Mouse (Mus musculus) neural tube, embryonic 11.5 days (tissue): ENCODE results near the gene Otogl. TPM values are rescaled to one million over a fixed set of nuclear protein-coding genes. Genes with fewer than 3 reads are reported as not detected.

ENCODE experiments used
- ATAC-seq: fragments of 200-750 bp; cut with Nextera tagmentation; 2 replicates; pipeline ENCODE4 v1.8.0; 2017; ENCODE audit warnings: moderate number of reproducible peaks, mild to moderate bottlenecking, moderate TSS enrichment, moderate library complexity; ENCODE audit not compliant: insufficient read depth, low FRiP score, low TSS enrichment
- DNase-seq: peaks from one replicate; pipeline ENCODE4 v3.0.0-alpha.2; 2015; ENCODE audit warnings: low spot score
- H3K27ac ChIP-seq: fragments of 300-500 bp; sonication (generic); 2 replicates; pipeline ENCODE4 v1.5.1; 2014; ENCODE audit warnings: low read depth, mild to moderate bottlenecking, low read length
- H3K27me3 ChIP-seq: fragments of 300-500 bp; sonication (generic); 2 replicates; pipeline ENCODE4 v1.6.1; 2014; ENCODE audit warnings: mild to moderate bottlenecking, low read length, mixed read lengths; ENCODE audit not compliant: control insufficient read depth, insufficient read depth
- H3K36me3 ChIP-seq: fragments of 300-500 bp; sonication (generic); 2 replicates; pipeline ENCODE4 v1.6.1; 2014; ENCODE audit warnings: mild to moderate bottlenecking, low read length, moderate library complexity, mixed read lengths; ENCODE audit not compliant: control insufficient read depth, insufficient read depth
- H3K4me1 ChIP-seq: fragments of 300-500 bp; sonication (generic); 2 replicates; pipeline ENCODE4 v1.6.1; 2014; ENCODE audit warnings: low read length, mixed read lengths; ENCODE audit not compliant: control insufficient read depth, insufficient read depth
- H3K4me2 ChIP-seq: fragments of 300-500 bp; sonication (generic); 2 replicates; pipeline ENCODE4 v1.6.1; 2014; ENCODE audit warnings: low read depth, mild to moderate bottlenecking, moderate library complexity
- H3K4me3 ChIP-seq: fragments of 300-500 bp; sonication (generic); 2 replicates; pipeline ENCODE4 v1.5.1; 2014; ENCODE audit warnings: low read depth, low read length
- H3K9ac ChIP-seq: fragments of 300-500 bp; sonication (generic); 2 replicates; pipeline ENCODE4 v1.6.1; 2014; ENCODE audit warnings: mild to moderate bottlenecking, low read length
- H3K9me3 ChIP-seq: fragments of 300-500 bp; sonication (generic); 2 replicates; pipeline ENCODE4 v1.6.1; 2016; ENCODE audit warnings: low read length; ENCODE audit not compliant: control insufficient read depth
- WGBS: fragments of 180-500 bp; shearing (Covaris S2); extraction: QIAGEN DNeasy Blood & Tissue Kit; methylation state at CpG from one replicate; pipeline ENCODE4 v1.1.7; 2014; 5-methylcytosine and 5-hydroxymethylcytosine counted together
- polyA plus RNA-seq: library from polyadenylated mRNA; unstranded; fragments of >200 nt; fragmentation: Nextera tagmentation; extraction: Ambion mirVana; gene quantifications from 2 replicates; pipeline ENCODE4 v1.2.1, GENCODE M21; 2014

Otogl gene
- polyA plus RNA-seq, 1 experiment from 2014 or later, result not detected

- DNase-seq, result no peak
- WGBS, result 68% methylated on average over 2 of the region's 2 CpGs
- no peak overlapping the region for H3K27ac ChIP-seq
- H3K9me3 ChIP-seq, result no peaks in the 10 kb centered on the region
- no peak overlapping the region for H3K4me3 ChIP-seq
- ATAC-seq, result no peak
- no peak overlapping the region for H3K9ac ChIP-seq
- no peaks in the 10 kb centered on the region for H3K4me1 ChIP-seq
- no peaks in the 10 kb centered on the region for H3K36me3 ChIP-seq
- H3K4me2 ChIP-seq, result no peak overlapping the region
- H3K27me3 ChIP-seq, result no peaks in the 10 kb centered on the region
Observed at GRCm38 (mm10) chr10:107923860-107924259, 11.9 kb upstream of the Otogl start.

GRCm38 (mm10) chr10:107922750-107923149, 10.8 kb upstream of the Otogl start:
- Histone ChIP-seq H3K9me3 (no peaks in the 10 kb centered on the region), H3K4me3 (no peak overlapping the region), H3K9ac (no peak overlapping the region), H3K27ac (no peak overlapping the region), H3K4me2 (no peak overlapping the region), H3K36me3 (no peaks in the 10 kb centered on the region), H3K4me1 (no peaks in the 10 kb centered on the region), H3K27me3 (no peaks in the 10 kb centered on the region)
- DNase-seq (no peak), ATAC-seq (no peak)
- whole genome bisulfite sequencing, result 26% methylated on average over 1 of the region's 1 CpGs

GRCm38 (mm10) chr10:107921549-107921948, 9.6 kb upstream of the Otogl start:
- no peaks in the 10 kb centered on the region for H3K9me3 ChIP-seq
- H3K4me1 ChIP-seq, result no peaks in the 10 kb centered on the region
- no peaks in the 10 kb centered on the region for H3K36me3 ChIP-seq
- no peak for ATAC-seq
- H3K9ac ChIP-seq, result no peak overlapping the region
- H3K4me3 ChIP-seq, result no peak overlapping the region
- H3K27ac ChIP-seq, result no peak overlapping the region
- DNase-seq, result no peak
- no peaks in the 10 kb centered on the region for H3K27me3 ChIP-seq
- WGBS, result 72% methylated on average over 1 of the region's 1 CpGs
- no peak overlapping the region for H3K4me2 ChIP-seq

- no peak overlapping the region for H3K9ac ChIP-seq
- 93% methylated on average over 1 of the region's 1 CpGs for WGBS
- no peaks in the 10 kb centered on the region for H3K4me1 ChIP-seq
- DNase-seq (no peak), ATAC-seq (no peak)
- no peak overlapping the region for H3K4me3 ChIP-seq
- H3K9me3 ChIP-seq, result no peaks in the 10 kb centered on the region
- H3K4me2 ChIP-seq, result no peak overlapping the region
- H3K27me3 ChIP-seq, result no peaks in the 10 kb centered on the region
- no peaks in the 10 kb centered on the region for H3K36me3 ChIP-seq
- no peak overlapping the region for H3K27ac ChIP-seq
Observed at GRCm38 (mm10) chr10:107921134-107921533, 9.2 kb upstream of the Otogl start.

GRCm38 (mm10) chr10:107913013-107913412, 1.1 kb upstream of the Otogl start:
- DNase-seq (no peak), ATAC-seq (no peak)
- WGBS, result 81% methylated on average over 2 of the region's 2 CpGs

GRCm38 (mm10) chr10:107906453-107906852, 5.5 kb downstream of the Otogl start:
- 79% methylated on average over 10 of the region's 10 CpGs for WGBS
- ATAC-seq (no peak), DNase-seq (no peak)
- no peaks in the 10 kb centered on the region for H3K27me3 ChIP-seq
- H3K4me3 ChIP-seq, result no peak overlapping the region
- no peak overlapping the region for H3K27ac ChIP-seq
- H3K9me3 ChIP-seq, result no peaks in the 10 kb centered on the region
- H3K4me1 ChIP-seq, result no peaks in the 10 kb centered on the region
- no peak overlapping the region for H3K9ac ChIP-seq
- no peak overlapping the region for H3K4me2 ChIP-seq
- no peaks in the 10 kb centered on the region for H3K36me3 ChIP-seq

More at GRCm38 (mm10) chr10:107913013-107913412, 1.1 kb upstream of the Otogl start:
- H3K4me1 ChIP-seq, result no peaks in the 10 kb centered on the region
- no peaks in the 10 kb centered on the region for H3K9me3 ChIP-seq
- no peak overlapping the region for H3K4me2 ChIP-seq
- no peak overlapping the region for H3K9ac ChIP-seq
- H3K27ac ChIP-seq, result no peak overlapping the region
- no peaks in the 10 kb centered on the region for H3K36me3 ChIP-seq
- no peak overlapping the region for H3K4me3 ChIP-seq
- no peaks in the 10 kb centered on the region for H3K27me3 ChIP-seq

- Histone ChIP-seq H3K9me3 (no peaks in the 10 kb centered on the region), H3K4me3 (no peak overlapping the region), H3K36me3 (no peaks in the 10 kb centered on the region), H3K27ac (no peak overlapping the region), H3K27me3 (no peaks in the 10 kb centered on the region), H3K4me2 (no peak overlapping the region), H3K9ac (no peak overlapping the region), H3K4me1 (no peaks in the 10 kb centered on the region)
- ATAC-seq (no peak), DNase-seq (no peak)
- WGBS, result 87% methylated on average over 7 of the region's 7 CpGs
Observed at GRCm38 (mm10) chr10:107905274-107906034, 6.5 kb downstream of the Otogl start.

- H3K36me3 ChIP-seq, result no peaks in the 10 kb centered on the region
- no peak overlapping the region for H3K27ac ChIP-seq
- 87% methylated on average over 8 of the region's 8 CpGs for WGBS
- no peaks in the 10 kb centered on the region for H3K4me1 ChIP-seq
- H3K27me3 ChIP-seq, result no peaks in the 10 kb centered on the region
- no peak overlapping the region for H3K9ac ChIP-seq
- ATAC-seq (no peak), DNase-seq (no peak)
- H3K4me3 ChIP-seq, result no peak overlapping the region
- no peak overlapping the region for H3K4me2 ChIP-seq
- H3K9me3 ChIP-seq, result no peaks in the 10 kb centered on the region
Observed at GRCm38 (mm10) chr10:107901958-107902357, 10.0 kb downstream of the Otogl start.

GRCm38 (mm10) chr10:107901204-107901879, 10.6 kb downstream of the Otogl start:
- Histone ChIP-seq H3K4me2 (no peak overlapping the region), H3K27ac (no peak overlapping the region), H3K9ac (no peak overlapping the region), H3K27me3 (no peaks in the 10 kb centered on the region), H3K4me1 (no peaks in the 10 kb centered on the region), H3K9me3 (no peaks in the 10 kb centered on the region), H3K36me3 (no peaks in the 10 kb centered on the region), H3K4me3 (no peak overlapping the region)
- ATAC-seq, result no peak
- no peak for DNase-seq
- WGBS, result 78% methylated on average over 13 of the region's 13 CpGs
